Mouse (Mus musculus) spleen, adult 2 months (tissue): Measurements from ENCODE around the gene Haao.

Experiments used
- CTCF ChIP-seq: fragments of 200-500 bp; IDR thresholded peaks from 2 replicates; pipeline ENCODE4 v1.5.1; 2011; ENCODE audit warnings: mild to moderate bottlenecking, inconsistent platforms; ENCODE audit not compliant: insufficient read depth, insufficient read length, insufficient replicate concordance; ENCODE audit errors: extremely low read depth
- POLR2A ChIP-seq: fragments of 200-500 bp; IDR thresholded peaks from 2 replicates; pipeline ENCODE4 v1.6.1; 2011; ENCODE audit warnings: low read depth, low read length, inconsistent platforms

DNA sequence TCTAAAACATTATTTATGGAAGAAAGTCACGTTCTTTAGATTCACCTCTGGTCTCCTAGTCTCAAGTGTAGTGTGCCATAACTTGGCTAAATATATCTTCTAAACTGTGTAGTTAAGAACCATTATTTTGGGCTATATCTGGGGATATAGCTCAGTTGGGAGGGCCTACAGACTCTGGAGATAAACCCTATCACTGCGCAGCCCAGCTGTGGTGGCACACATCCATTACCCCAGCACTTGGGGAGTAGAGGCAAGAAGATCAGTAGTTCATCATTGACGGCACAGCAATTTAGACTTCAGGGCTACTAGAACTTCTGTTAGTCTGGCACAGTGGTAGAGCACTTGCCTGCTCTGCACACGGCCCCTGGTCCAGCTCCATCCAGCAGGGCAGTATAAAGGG lies 34.7 kb downstream of the Haao start:
- TF ChIP-seq POLR2A (no peak), CTCF (no peak)
